Mouse (Mus musculus): Measurements from ENCODE around the gene Clpb. TPM values are rescaled to one million over a fixed set of nuclear protein-coding genes. Genes with fewer than 3 reads are reported as not detected.

The Clpb gene
- polyA plus RNA-seq, 1 experiment from 2014 or later: 34.6 TPM

DNA sequence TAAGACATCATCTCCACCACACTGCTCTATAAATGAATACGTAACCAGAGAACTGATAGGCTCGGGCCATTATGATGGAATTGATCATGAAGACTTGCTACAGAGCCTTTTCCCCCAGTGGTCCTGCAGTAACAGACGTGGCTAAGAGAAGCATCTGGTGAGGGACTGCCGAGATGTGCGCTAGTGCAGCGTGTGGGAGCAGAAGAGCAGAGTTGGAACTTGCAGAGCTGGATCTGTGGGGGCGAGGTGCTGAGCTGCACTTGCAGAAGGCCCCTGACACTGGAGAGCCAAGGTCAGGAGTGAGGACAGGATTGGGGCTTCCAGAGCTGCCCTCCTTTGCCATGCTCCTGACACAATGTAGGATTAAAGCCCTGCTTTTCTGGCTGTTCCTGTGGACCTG is 106.6 kb downstream of the Clpb start:
- H3K4me3 ChIP-seq: no peak overlapping the region
- no peaks in the 10 kb centered on the region for H3K27me3 ChIP-seq (replicated peaks)
- no peak overlapping the region for H3K4me2 ChIP-seq
- ATAC-seq: no peak
- WGBS (ENCODE audit: insufficient replicate concordance): 82% methylated on average over 7 of the region's 7 CpGs
- no peak overlapping the region for H3K27ac ChIP-seq
- no peaks in the 10 kb centered on the region for H3K9me3 ChIP-seq (replicated peaks)
- H3K9ac ChIP-seq: no peak overlapping the region
- H3K36me3 ChIP-seq: no peaks in the 10 kb centered on the region; the same call in 1 of the 2 replicates
- no peaks in the 10 kb centered on the region for H3K4me1 ChIP-seq

DNA sequence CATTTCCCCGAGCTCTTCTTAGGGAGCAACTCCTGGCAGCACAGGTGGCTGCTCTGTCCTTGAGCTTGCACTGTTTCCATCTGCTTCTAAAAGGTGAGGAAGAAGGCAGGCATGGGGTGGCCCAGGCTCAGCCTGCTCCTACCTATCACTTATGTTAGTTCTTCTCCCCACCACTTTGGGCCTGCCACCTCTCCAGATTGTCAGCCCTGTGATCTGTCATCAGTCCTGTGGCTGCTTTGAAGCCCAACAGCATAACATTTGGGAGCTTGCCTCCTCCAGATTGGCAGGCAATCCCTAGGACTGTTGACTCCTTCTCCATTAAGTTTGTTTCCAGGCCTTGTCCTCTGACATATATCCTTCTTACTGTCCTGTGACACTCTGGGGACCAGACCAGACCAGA is 108.2 kb downstream of the Clpb start:
- Histone ChIP-seq H3K27ac (no peak overlapping the region), H3K9ac (no peak overlapping the region), H3K9me3 (replicated peaks) (no peaks in the 10 kb centered on the region), H3K4me3 (no peak overlapping the region), H3K27me3 (replicated peaks) (no peaks in the 10 kb centered on the region), H3K4me1 (no peaks in the 10 kb centered on the region), H3K36me3 (no peaks in the 10 kb centered on the region; the same call in 1 of the 2 replicates), H3K4me2 (no peak overlapping the region)
- ATAC-seq: no peak
- WGBS (ENCODE audit: insufficient replicate concordance): 52% methylated on average over 1 of the region's 1 CpGs

DNA sequence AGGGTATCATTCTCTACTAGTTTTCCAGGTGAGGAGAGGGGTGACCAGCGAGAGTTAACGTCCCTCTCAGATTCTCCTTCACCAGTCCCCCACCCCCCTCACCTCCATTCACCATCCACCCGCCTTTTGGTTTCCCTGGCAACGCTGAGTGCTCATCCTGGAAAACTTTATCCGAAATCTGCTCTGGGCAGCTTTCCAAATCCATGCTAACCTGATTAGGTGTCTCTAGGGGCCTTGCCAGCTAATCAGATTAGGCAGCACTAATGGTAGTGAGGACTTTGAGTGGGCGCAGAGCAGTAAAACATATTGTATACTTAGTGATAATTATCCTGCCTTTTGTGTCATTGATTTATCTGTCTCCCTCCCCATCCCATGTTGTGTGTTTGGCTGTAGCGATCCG is 109.3 kb downstream of the Clpb start:
- Histone ChIP-seq H3K36me3 (no peaks in the 10 kb centered on the region; the same call in 1 of the 2 replicates), H3K9ac (no peak overlapping the region), H3K9me3 (replicated peaks) (no peaks in the 10 kb centered on the region), H3K4me2 (no peak overlapping the region), H3K4me3 (no peak overlapping the region), H3K27ac (no peak overlapping the region), H3K4me1 (no peaks in the 10 kb centered on the region), H3K27me3 (replicated peaks) (no peaks in the 10 kb centered on the region)
- no peak for ATAC-seq
- WGBS (ENCODE audit: insufficient replicate concordance): 64% methylated on average over 8 of the region's 8 CpGs

DNA sequence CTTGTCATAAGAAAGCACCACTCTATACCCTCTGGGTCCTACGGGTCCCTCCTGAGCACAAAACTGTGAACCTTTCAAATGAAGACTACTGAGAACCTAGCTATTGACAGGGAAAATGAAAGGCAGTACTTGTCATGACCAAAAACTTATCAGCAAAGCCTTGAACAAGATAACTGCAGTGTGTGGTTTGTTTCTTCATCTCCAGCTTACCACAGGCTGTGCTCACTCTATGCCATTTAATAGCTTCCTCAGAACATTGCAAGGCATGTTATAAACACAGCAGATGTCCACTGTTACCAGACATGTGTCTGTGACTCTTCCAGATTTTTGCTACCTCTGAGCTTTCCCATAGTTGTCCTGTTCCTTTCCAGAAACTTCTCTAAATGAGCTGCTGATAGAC is 113.6 kb downstream of the Clpb start:
- H3K4me2 ChIP-seq: no peak overlapping the region
- 0 out of 2 replicates have a peak, but pooled peaks cover 7% of the 10 kb centered on the region for H3K36me3 ChIP-seq
- H3K27ac ChIP-seq: no peak overlapping the region
- H3K9ac ChIP-seq: no peak overlapping the region
- no peak for ATAC-seq
- no peaks in the 10 kb centered on the region for H3K4me1 ChIP-seq
- no peak overlapping the region for H3K4me3 ChIP-seq
- H3K27me3 ChIP-seq (replicated peaks): no peaks in the 10 kb centered on the region
- 73% methylated on average over 1 of the region's 1 CpGs for WGBS (ENCODE audit: insufficient replicate concordance)
- no peaks in the 10 kb centered on the region for H3K9me3 ChIP-seq (replicated peaks)

DNA sequence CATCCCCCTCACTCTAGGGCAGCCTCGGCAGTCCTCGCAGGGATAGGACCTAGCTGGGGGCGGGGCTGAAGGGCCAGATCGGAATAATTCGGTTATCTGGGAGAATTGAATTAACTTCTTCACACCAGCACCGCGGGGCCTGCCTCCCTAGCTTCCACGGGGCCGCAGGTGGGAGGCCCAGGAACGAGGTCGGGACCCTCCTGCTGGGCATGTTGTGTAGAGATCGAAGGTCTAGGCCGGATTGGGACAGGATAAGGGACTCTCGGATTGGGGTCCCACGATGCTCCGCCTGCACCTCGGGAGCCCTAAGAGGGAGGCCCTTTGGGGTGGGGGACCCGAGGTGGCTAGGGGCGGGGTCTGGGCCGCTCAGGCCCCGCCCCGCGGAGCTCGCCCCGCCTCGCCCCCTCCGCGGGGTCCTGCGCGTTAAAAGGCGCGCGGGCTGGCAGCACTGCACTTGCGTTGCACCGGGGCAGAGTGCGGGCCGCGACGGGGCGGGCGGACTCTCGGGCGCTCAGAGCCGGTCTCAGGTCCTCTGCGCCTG is 154.5 kb downstream of the Clpb start, which contains the start of gene Phox2a:
TSS of gene Phox2a (plus strand) at position 453 of the 541 bp plus-strand sequence.
- Histone ChIP-seq H3K4me3 (peak within 1 kb of the TSS; percentile 30), H3K27me3 (replicated peaks) (peaks cover 79% of the 10 kb centered on the region), H3K9me3 (replicated peaks) (no peaks in the 10 kb centered on the region), H3K27ac (no peak within 1 kb of the TSS), H3K4me1 (peaks cover 11% of the 10 kb centered on the region), H3K9ac (no peak within 1 kb of the TSS), H3K36me3 (no peaks in the 10 kb centered on the region), H3K4me2 (peak within 1 kb of the TSS; percentile 48)
- no peak for ATAC-seq
- 2% methylated on average over 39 of the region's 45 CpGs for WGBS (ENCODE audit: insufficient replicate concordance)

DNA sequence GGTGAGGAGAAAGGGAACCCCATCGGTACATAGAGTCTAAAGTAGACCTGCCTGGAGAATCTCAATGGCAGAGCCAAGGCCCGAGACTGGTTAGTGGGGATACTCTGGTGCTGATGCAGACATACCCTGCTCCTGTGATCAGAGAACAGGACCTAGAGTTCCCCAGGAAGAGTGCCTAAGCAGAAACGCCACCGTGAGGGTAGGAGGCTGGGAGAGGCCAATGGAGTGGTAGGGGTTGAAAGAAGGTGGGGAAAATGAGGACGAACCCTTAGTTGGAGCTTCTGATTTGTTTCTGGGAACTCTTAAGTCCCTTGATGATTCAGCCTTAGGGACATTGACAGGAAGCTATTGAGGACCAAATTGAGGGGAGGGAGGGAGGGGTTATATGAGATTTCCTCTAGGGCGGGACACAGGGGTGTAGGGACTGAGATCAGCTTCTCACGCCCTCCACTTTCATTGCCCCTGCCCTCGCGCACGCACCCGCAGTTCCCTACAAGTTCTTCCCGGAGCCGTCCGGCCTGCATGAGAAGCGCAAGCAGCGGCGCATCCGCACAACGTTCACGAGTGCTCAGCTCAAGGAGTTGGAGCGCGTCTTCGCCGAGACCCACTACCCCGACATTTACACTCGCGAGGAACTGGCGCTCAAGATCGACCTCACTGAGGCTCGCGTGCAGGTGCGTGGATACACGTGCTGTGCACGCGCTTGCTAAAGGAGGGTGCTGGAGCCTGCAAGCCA is 157.0 kb downstream of the Clpb start:
- no peaks in the 10 kb centered on the region for H3K9me3 ChIP-seq (replicated peaks)
- no peak overlapping the region for H3K9ac ChIP-seq
- ATAC-seq: no peak
- H3K4me2 ChIP-seq: peak overlapping the region; percentile 71; the same call in 1 of the 2 replicates
- H3K27me3 ChIP-seq (replicated peaks): peaks cover 87% of the 10 kb centered on the region
- no peak overlapping the region for H3K27ac ChIP-seq
- H3K4me1 ChIP-seq: peaks cover 11% of the 10 kb centered on the region
- WGBS (ENCODE audit: insufficient replicate concordance): 3% methylated on average over 35 of the region's 35 CpGs
- peaks cover 10% of the 10 kb centered on the region; the same call in 1 of the 2 replicates for H3K36me3 ChIP-seq
- no peak overlapping the region for H3K4me3 ChIP-seq

DNA sequence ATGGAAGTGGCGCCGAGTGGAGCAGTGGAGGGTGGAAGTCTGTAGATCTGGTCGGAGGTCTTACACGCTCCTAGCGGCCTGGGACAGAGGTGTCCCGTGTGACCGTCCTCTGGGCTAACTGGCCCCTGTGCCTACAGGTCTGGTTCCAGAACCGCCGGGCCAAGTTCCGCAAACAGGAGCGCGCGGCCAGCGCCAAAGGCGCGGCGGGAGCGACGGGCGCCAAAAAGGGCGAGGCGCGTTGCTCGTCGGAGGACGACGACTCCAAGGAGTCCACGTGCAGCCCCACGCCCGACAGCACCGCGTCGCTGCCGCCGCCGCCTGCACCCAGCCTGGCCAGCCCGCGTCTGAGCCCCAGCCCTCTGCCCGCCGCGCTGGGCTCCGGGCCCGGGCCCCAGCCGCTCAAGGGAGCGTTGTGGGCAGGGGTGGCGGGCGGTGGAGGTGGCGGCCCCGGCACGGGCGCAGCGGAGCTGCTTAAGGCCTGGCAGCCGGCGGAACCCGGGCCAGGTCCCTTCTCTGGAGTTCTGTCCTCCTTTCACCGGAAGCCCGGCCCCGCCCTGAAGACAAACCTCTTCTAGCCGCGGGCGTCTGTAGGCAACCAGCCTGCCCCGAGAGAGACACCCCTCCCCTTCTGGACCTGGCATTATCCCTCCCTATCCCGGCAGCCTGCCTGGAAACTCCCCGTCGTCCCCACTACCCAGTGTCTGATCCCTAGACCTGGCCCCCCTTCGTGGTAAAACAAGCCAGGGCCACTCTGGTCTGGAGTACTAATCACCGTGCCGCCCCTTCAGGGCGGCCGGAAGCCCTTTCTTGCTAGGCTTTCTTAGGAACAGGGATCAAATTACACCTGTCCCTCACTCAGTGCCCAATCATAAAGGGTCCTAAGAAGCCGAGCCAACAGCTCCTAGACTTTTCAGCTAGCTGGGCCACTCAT is 158.4 kb downstream of the Clpb start:
- Histone ChIP-seq H3K9ac (no peak overlapping the region), H3K36me3 (peaks cover 23% of the 10 kb centered on the region; the same call in 1 of the 2 replicates), H3K4me2 (peak overlapping the region; percentile 71), H3K4me3 (peak overlapping the region; percentile 49), H3K9me3 (replicated peaks) (no peaks in the 10 kb centered on the region), H3K27me3 (replicated peaks) (peaks cover 77% of the 10 kb centered on the region), H3K4me1 (peaks cover 11% of the 10 kb centered on the region), H3K27ac (no peak overlapping the region)
- peak; percentile 43 for ATAC-seq
- 2% methylated on average over 71 of the region's 71 CpGs for WGBS (ENCODE audit: insufficient replicate concordance)

DNA sequence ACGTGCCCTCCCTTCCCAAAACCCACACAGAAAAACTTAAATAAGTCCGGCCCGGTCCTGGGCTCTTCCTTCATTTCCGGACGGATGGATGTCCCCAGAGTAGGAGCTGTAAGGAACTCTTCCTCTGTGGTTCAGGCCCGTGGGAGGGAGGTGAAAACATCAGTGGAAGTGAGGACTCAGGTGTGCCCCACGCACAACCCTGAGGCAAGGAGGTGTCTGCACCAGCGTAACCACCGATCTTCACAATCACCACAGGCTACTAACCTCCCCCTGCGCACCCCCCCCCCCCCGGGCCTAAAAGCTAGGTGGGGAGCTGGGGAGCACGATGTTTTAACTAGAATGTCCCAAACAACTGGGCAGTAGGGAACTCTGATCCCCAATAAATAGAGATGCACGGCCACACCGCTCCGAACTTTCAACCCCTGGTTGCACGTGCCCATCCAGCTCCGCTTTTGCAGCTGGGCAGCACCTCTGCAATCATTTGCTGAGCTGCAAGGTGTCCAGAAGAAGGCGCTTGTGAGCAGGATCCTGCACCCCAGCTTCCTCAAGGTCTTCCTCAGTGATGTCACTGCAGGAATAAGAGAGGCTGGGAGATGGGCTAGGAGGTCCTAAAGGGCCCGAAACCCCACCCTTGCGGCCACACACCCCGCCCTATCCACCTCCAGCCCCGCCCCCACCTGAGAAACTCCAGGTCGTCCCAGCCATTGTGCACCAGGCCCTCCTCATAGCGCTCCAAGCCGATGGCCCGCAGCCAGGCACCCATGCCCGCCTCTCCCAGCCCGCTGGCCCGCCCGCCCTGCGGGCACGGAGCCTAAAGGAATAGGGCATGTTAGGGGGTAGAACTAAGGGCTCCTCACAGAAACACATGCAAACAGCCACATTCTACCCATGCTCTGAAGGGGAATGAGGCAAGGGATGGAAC is 159.7 kb downstream of the Clpb start:
- H3K9ac ChIP-seq: no peak overlapping the region
- peaks cover 11% of the 10 kb centered on the region for H3K4me1 ChIP-seq
- H3K36me3 ChIP-seq: peaks cover 36% of the 10 kb centered on the region
- H3K27ac ChIP-seq: no peak overlapping the region
- H3K9me3 ChIP-seq (replicated peaks): no peaks in the 10 kb centered on the region
- H3K27me3 ChIP-seq (replicated peaks): peaks cover 64% of the 10 kb centered on the region
- H3K4me3 ChIP-seq: no peak overlapping the region
- ATAC-seq: no peak
- 45% methylated on average over 32 of the region's 32 CpGs for WGBS (ENCODE audit: insufficient replicate concordance)
- no peak overlapping the region for H3K4me2 ChIP-seq

DNA sequence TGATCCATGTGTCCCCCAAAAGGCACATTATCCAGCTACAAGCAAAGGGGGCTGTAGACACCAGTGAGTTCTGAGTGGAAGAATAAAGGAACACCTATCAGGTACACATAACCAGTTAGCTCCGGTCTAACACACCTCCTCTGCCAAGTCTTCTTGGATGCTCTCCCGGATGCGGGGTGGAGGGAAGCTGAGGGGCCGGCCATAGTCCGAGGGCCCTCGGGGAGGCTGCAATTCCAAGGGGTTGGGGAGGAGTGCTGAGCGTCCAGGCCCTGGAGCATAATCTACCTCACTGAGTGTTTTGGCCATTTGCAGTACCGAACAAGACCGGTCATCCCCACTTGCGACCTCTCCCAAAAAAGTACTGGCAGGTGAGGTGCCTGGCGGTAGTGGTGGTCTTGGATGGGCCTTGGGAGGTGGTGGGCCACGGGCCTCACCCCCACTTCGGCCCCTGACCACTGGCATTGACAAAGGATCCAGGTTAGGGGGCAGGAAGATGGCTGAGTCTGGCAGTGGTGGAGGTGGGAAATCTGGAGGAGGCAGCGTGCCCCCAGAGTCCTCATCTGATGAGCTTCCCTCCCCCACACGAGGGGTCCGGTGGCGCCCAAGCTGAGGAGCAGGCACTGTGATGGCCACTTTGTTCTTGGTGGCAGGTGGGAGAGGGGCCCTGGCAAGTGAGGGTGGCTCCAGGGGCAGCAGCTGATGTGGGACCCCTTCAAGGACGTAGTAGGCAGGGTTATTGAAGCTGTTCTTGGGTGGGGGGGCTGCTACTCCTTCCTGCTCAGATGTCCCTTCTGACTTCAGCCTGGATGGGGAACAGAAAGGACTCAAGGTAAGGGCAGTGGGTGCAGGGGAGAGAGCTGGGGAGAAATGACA is 160.6 kb downstream of the Clpb start:
- H3K9ac ChIP-seq: no peak overlapping the region
- H3K27me3 ChIP-seq (replicated peaks): peaks cover 55% of the 10 kb centered on the region
- no peak overlapping the region for H3K4me2 ChIP-seq
- 80% methylated on average over 18 of the region's 18 CpGs for WGBS (ENCODE audit: insufficient replicate concordance)
- no peaks in the 10 kb centered on the region for H3K9me3 ChIP-seq (replicated peaks)
- no peak overlapping the region for H3K27ac ChIP-seq
- peaks cover 11% of the 10 kb centered on the region for H3K4me1 ChIP-seq
- no peak overlapping the region for H3K4me3 ChIP-seq
- peaks cover 44% of the 10 kb centered on the region for H3K36me3 ChIP-seq
- no peak for ATAC-seq

DNA sequence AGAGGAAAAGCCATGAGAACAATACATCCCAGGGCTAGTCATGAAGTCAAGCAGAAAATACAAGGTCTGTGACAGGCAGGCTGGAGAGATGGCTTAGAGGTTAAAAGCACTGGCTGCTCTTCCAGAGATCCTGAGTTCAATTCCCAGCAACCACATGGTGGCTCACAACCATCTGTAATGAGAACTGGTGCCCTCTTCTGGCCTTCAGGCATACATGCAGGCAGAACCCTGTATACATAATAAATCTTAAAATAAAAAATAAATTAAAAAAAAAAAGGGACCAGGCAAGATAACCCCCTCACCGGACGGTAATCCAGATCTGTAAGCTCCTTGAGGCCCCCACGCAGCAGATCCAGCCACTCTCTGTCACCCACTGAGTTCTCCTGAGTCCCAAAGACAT is 166.9 kb downstream of the Clpb start:
- Histone ChIP-seq H3K4me2 (no peak overlapping the region), H3K27ac (no peak overlapping the region), H3K27me3 (replicated peaks) (peaks cover 6% of the 10 kb centered on the region), H3K9me3 (replicated peaks) (no peaks in the 10 kb centered on the region), H3K9ac (no peak overlapping the region), H3K4me1 (0 out of 2 replicates have a peak, but pooled peaks cover 2% of the 10 kb centered on the region), H3K36me3 (peaks cover 80% of the 10 kb centered on the region), H3K4me3 (no peak overlapping the region)
- 74% methylated on average over 3 of the region's 3 CpGs for WGBS (ENCODE audit: insufficient replicate concordance)
- ATAC-seq: no peak

All from liver, embryonic 12.5 days (tissue).